Mouse (Mus musculus) CH12.LX (cell line): ENCODE results near the gene Sema6c.

Experiments
- CHD2 ChIP-seq: IDR thresholded peaks from 2 replicates; pipeline ENCODE4 v1.6.1; 2011; ENCODE audit warnings: low read length, improper control_type of control experiment
- CTCF ChIP-seq, 2 experiments: IDR thresholded peaks in 1 of 2; conservative IDR thresholded peaks in 1 of 2; 2 replicates each; pipeline ENCODE4 v1.5.1; 2011 to 2012; ENCODE audit warnings: low read depth in 2 of 2, low read length in 2 of 2, improper control_type of control experiment in 1 of 2, inconsistent platforms in 1 of 2, mild to moderate bottlenecking in 1 of 2, moderate library complexity in 1 of 2
- HCFC1 ChIP-seq: IDR thresholded peaks from 2 replicates; pipeline ENCODE4 v1.6.1; 2012; ENCODE audit warnings: low read depth, mild to moderate bottlenecking, inconsistent platforms, low read length, improper control_type of control experiment
- JUN ChIP-seq: IDR thresholded peaks from 2 replicates; pipeline ENCODE4 v1.6.1; 2011; ENCODE audit warnings: low read depth, mild to moderate bottlenecking, low read length, improper control_type of control experiment, moderate library complexity; ENCODE audit not compliant: insufficient read depth
- POLR2A ChIP-seq: IDR thresholded peaks from 2 replicates; pipeline ENCODE4 v1.6.1; 2011; ENCODE audit warnings: low read depth, mild to moderate bottlenecking, improper control_type of control experiment, low read length
- RAD21 ChIP-seq: IDR thresholded peaks from 2 replicates; pipeline ENCODE4 v1.6.1; 2011; ENCODE audit warnings: low read depth, mild to moderate bottlenecking, low read length, improper control_type of control experiment, moderate library complexity
- RCOR1 ChIP-seq: conservative IDR thresholded peaks from 2 replicates; pipeline ENCODE4 v1.6.1; 2012; ENCODE audit warnings: low read depth, mild to moderate bottlenecking, inconsistent platforms, low read length, improper control_type of control experiment
- SMC3 ChIP-seq: IDR thresholded peaks from 2 replicates; pipeline ENCODE4 v1.6.1; 2011; ENCODE audit warnings: low read depth, low read length, improper control_type of control experiment
- UBTF ChIP-seq: IDR thresholded peaks from 2 replicates; pipeline ENCODE4 v1.6.1; 2012; ENCODE audit warnings: low read depth, mild to moderate bottlenecking, inconsistent platforms, low read length, improper control_type of control experiment, moderate library complexity
- USF1 ChIP-seq: IDR thresholded peaks from 2 replicates; pipeline ENCODE4 v1.6.1; 2014; ENCODE audit warnings: low read depth, mild to moderate bottlenecking, inconsistent platforms, low read length, improper control_type of control experiment
- ZMIZ1 ChIP-seq: IDR thresholded peaks from 2 replicates; pipeline ENCODE4 v1.6.1; 2012; ENCODE audit warnings: low read depth, mild to moderate bottlenecking, inconsistent platforms, low read length, improper control_type of control experiment

- TF ChIP-seq CTCF (conservative IDR thresholded peaks at IDR 0.05 in 1 of 2, IDR thresholded peaks at IDR 0.05 in 1 of 2; ENCODE audit: low read depth in 2 of 2, low read length in 2 of 2) (no peak), POLR2A (no peak), RCOR1 (no peak), USF1 (no peak), JUN (no peak), RAD21 (no peak), ZMIZ1 (no peak), SMC3 (no peak), UBTF (no peak), CHD2 (no peak), HCFC1 (no peak)
These were observed 1.5 kb downstream of the Sema6c start for GRCm38 (mm10) chr3:95161618-95162344.
